ENCODE assay signal across 24 mouse cellular contexts in genomic region chr15:65532241-65532640, GRCm38 (mm10).
DNase-seq lines count a peak whose midpoint lies in the region; ATAC-seq lines count a peak whose summit lies in the region.
"Had no signal": no experiment of that assay in that cellular context is flagged by ENCODE, and none has a peak within 500 bp of the region (broad histone marks: within the 10 kb centered on the region; RNA-seq: fewer than 3 reads in every experiment).

No protein-coding gene starts in this region.

- H3K9ac ChIP-seq in hindbrain, embryonic 12.5 days: no peak overlapping the region
- H3K9ac ChIP-seq: heart, embryonic 15.5 days; limb, embryonic 15.5 days; liver, embryonic 14.5 days; lung, embryonic 15.5 days; midbrain, embryonic 15.5 days; neural tube, embryonic 13.5 days had no signal

- H3K27ac ChIP-seq in hindbrain, embryonic 12.5 days: no peak overlapping the region
- H3K27ac ChIP-seq: embryonic facial prominence, embryonic 10.5 days; heart, embryonic 15.5 days; hindbrain, postnatal 0 days; layer of hippocampus, adult 2 months; limb, embryonic 15.5 days; liver, embryonic 14.5 days; lung, embryonic 15.5 days; midbrain, embryonic 15.5 days; neural tube, embryonic 13.5 days; stomach, postnatal 0 days had no signal

- H3K4me3 ChIP-seq in hindbrain, embryonic 12.5 days: no peak overlapping the region
- H3K4me3 ChIP-seq: embryonic facial prominence, embryonic 10.5 days; heart, embryonic 15.5 days; layer of hippocampus, adult 2 months; limb, embryonic 15.5 days; lung, embryonic 15.5 days; midbrain, embryonic 15.5 days; neural tube, embryonic 13.5 days had no signal

- no peak overlapping the region for H3K4me2 ChIP-seq in hindbrain, embryonic 12.5 days (replicated peaks)
- H3K4me2 ChIP-seq: heart, embryonic 15.5 days; limb, embryonic 15.5 days; lung, embryonic 15.5 days; midbrain, embryonic 15.5 days; neural tube, embryonic 13.5 days had no signal

- no peaks in the 10 kb centered on the region for H3K36me3 ChIP-seq in hindbrain, embryonic 12.5 days
- H3K36me3 ChIP-seq: embryonic facial prominence, embryonic 10.5 days; heart, embryonic 15.5 days; limb, embryonic 15.5 days; lung, embryonic 15.5 days; midbrain, embryonic 15.5 days; neural tube, embryonic 13.5 days had no signal

- H3K27me3 ChIP-seq in hindbrain, embryonic 12.5 days: no peaks in the 10 kb centered on the region
- H3K27me3 ChIP-seq: heart, embryonic 15.5 days; limb, embryonic 15.5 days; lung, embryonic 15.5 days; midbrain, embryonic 15.5 days; neural tube, embryonic 13.5 days had no signal

- WGBS in hindbrain, embryonic 12.5 days: 88% methylated on average over 2 of the region's 2 CpGs

- H3K9me3 ChIP-seq in hindbrain, embryonic 12.5 days (replicated peaks): no peaks in the 10 kb centered on the region
- H3K9me3 ChIP-seq: embryonic facial prominence, embryonic 10.5 days; heart, embryonic 15.5 days; limb, embryonic 15.5 days; lung, embryonic 15.5 days; midbrain, embryonic 15.5 days; neural tube, embryonic 13.5 days had no signal

- H3K4me1 ChIP-seq in hindbrain, embryonic 12.5 days: no peaks in the 10 kb centered on the region
- H3K4me1 ChIP-seq: embryonic facial prominence, embryonic 10.5 days; heart, embryonic 15.5 days; limb, embryonic 15.5 days; lung, embryonic 15.5 days; midbrain, embryonic 15.5 days had no signal

- intact Hi-C loops in left cerebral cortex, postnatal 4 days (cut with DNase I): no loop called here

- peak; percentile 12 for DNase-seq in left cerebral cortex, adult 11 months (ENCODE audit: low spot score)
- no peak for DNase-seq in left cerebral cortex, postnatal 4 days
- DNase-seq in left cerebral cortex, adult 8-10 months (ENCODE audit: low spot score in 2 of 2): peak; percentile 1 to 24
- peak; percentile 25 to 46 for DNase-seq in right cerebral cortex, postnatal 10 days (ENCODE audit: low spot score in 2 of 2)
- DNase-seq in spleen, postnatal 14 days (ENCODE audit: low spot score in 2 of 2): no peak
- DNase-seq in adrenal gland, adult (ENCODE audit: inconsistent age in 2 of 2, low spot score in 1 of 2): no peak
- DNase-seq: cerebellum, adult 11-12 months; cerebellum, postnatal 10 days; kidney, adult 9 months; kidney, postnatal 25 days; lung, postnatal 4 days had no signal

- ATAC-seq in hindbrain, embryonic 12.5 days (ENCODE audit: low FRiP score): no peak
- ATAC-seq: forebrain, embryonic 16.5 days; hindbrain, postnatal 0 days; intestine, embryonic 16.5 days; midbrain, embryonic 15.5 days had no signal

Comparison
In these comparisons a context has a peak if more than half of its experiments do, and no peak if none do; other contexts are left out.
1. DNase-seq: peak in left cerebral cortex, adult 11 months (single experiment), left cerebral cortex, adult 8-10 months (2 of 2) and right cerebral cortex, postnatal 10 days (2 of 2); none in left cerebral cortex, postnatal 4 days (single experiment), spleen, postnatal 14 days (0 of 2) and adrenal gland, adult (0 of 2).